Mouse (Mus musculus): ENCODE measurements around the gene Prr13. TPM values are rescaled to one million over a fixed set of nuclear protein-coding genes. Genes with fewer than 3 reads are reported as not detected.

Prr13 gene
- 10 to 100 TPM; 40.2 to 42.7 TPM for total RNA-seq (2021)
- long read RNA-seq, experiment 1, transcript Prr13-201 (5 exons, 1,224 nt): minor isoform, 13 of 46 reads
- long read RNA-seq, experiment 1, transcript Prr13-204 (4 exons, 1,055 nt): major isoform, 23 of 46 reads
- long read RNA-seq, experiment 1, transcript Prr13-205 (4 exons, 1,353 nt): minor isoform, 6 of 46 reads
- long read RNA-seq, experiment 1, partial matches to known transcripts: 0 of 46 reads
- long read RNA-seq, experiment 1, other reads (novel, unspliced or antisense): 2 of 46 reads
- long read RNA-seq, experiment 2, transcript Prr13-204 (4 exons, 1,055 nt): minor isoform, 27 of 70 reads
- long read RNA-seq, experiment 2, transcript Prr13-201 (5 exons, 1,224 nt): major isoform, 32 of 70 reads
- long read RNA-seq, experiment 2, partial matches to known transcripts: 5 of 70 reads
- long read RNA-seq, experiment 2, other reads (novel, unspliced or antisense): 2 of 70 reads

GRCm38 (mm10) chr15:102458904-102459317 is at the start of gene Prr13:
Gene Prr13, plus strand, starts transcription at chr15:102459028.
- H3K4me3 ChIP-seq: peak within 1 kb of the TSS; percentile 66
- TF ChIP-seq CTCF (conservative IDR thresholded peaks at IDR 0.05): peak; percentile 81
- peak within 1 kb of the TSS; percentile 85 for H3K27ac ChIP-seq
- DNase-seq (ENCODE audit: low spot score in 2 of 2): peak; percentile 83 to 91

DNA sequence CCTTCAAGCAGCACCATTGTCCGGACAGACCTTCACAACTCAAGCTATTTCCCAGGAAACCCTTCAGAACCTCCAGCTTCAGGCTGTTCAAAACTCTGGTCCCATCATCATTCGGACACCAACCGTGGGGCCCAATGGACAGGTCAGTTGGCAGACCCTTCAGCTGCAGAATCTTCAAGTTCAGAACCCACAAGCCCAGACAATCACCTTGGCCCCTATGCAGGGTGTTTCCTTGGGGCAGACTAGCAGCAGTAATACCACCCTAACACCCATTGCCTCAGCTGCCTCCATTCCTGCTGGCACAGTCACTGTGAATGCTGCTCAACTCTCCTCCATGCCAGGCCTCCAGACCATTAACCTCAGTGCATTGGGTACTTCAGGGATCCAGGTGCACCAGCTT is 49.5 kb upstream of the Prr13 start:
- no peak for TF ChIP-seq CTCF (conservative IDR thresholded peaks at IDR 0.05)
- DNase-seq (ENCODE audit: low spot score in 2 of 2): no peak

DNA sequence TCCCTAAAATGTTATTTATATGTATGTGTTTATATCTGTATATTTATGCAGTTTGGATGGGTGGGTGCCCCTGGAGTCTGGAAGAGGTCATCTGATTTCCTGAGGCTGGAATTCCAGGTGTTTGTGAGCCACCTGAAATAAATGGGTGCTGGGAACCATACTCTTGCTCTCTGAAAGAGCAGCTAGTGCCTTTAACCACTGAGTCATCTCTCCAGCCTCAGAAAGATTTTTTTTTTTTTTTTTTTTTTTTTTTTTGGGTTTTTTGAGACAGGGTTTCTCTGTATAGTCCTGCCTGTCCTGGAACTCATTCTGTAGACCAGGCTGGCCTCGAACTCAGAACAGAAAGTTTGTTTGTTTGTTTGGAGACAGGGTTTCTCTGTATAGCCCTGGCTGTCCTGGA is 47.8 kb upstream of the Prr13 start:
- TF ChIP-seq CTCF (conservative IDR thresholded peaks at IDR 0.05): no peak
- DNase-seq (ENCODE audit: low spot score in 2 of 2): no peak
- H3K27ac ChIP-seq: no peak overlapping the region

More for the DNA sequence above, 49.5 kb upstream of the Prr13 start:
- Histone ChIP-seq H3K27ac (no peak overlapping the region), H3K4me3 (no peak overlapping the region)

GRCm38 (mm10) chr15:102413687-102414086 is 45.1 kb upstream of the Prr13 start:
- Histone ChIP-seq H3K27ac (no peak overlapping the region), H3K4me3 (no peak overlapping the region)
- TF ChIP-seq CTCF (conservative IDR thresholded peaks at IDR 0.05): no peak
- DNase-seq (ENCODE audit: low spot score in 2 of 2): no peak

More for the DNA sequence above, 47.8 kb upstream of the Prr13 start:
- no peak overlapping the region; the same call in 1 of the 2 replicates for H3K4me3 ChIP-seq

DNA sequence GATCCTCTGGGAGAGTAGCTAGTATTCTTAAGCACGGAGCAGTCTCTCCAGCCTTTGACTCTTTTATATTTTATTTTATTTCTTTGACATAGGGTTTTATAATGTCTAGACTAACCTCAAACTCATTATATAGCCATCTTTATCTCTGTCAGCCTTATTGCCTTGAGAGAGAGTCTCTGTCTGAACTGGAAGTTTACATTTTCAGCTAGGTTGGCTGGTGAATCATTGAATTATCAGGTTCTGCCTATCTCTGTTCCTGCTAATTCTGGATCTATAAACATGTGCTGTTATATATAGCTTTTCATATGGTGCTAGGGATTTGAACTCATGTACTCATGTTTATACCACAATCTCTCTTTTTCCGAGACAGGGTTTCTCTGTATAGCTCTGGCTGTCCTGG is 41.3 kb upstream of the Prr13 start:
- no peak for TF ChIP-seq CTCF (conservative IDR thresholded peaks at IDR 0.05)
- no peak for DNase-seq (ENCODE audit: low spot score in 2 of 2)
- no peak overlapping the region for H3K4me3 ChIP-seq
- H3K27ac ChIP-seq: no peak overlapping the region

DNA sequence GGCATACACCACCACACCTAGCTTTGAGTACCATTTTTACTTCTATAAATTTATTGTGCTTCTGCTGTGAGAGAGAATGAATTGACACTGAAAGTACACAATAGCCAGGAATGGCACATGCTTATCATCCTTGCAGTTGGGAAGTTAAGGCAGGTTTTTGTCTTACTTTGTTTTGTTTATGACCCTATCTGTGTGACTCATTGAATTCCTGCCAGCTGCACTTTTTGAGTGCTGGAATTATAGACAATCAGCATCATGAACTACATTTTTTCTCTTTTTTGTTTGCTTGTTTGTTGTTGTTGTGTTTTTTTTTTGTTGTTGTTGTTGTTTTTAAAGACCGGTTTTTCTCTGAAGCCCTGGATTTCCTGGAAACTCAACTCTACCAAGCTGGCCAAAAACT is 37.8 kb upstream of the Prr13 start:
- TF ChIP-seq CTCF (conservative IDR thresholded peaks at IDR 0.05): no peak
- no peak for DNase-seq (ENCODE audit: low spot score in 2 of 2)
- Histone ChIP-seq H3K27ac (peak overlapping the region; percentile 1; the same call in 1 of the 2 replicates), H3K4me3 (no peak overlapping the region)

GRCm38 (mm10) chr15:102421437-102421836 is 37.4 kb upstream of the Prr13 start:
- DNase-seq (ENCODE audit: low spot score in 2 of 2): peak in 1 of 2 experiments; percentile 54
- TF ChIP-seq CTCF (conservative IDR thresholded peaks at IDR 0.05): peak; percentile 88
- H3K4me3 ChIP-seq: no peak overlapping the region
- no peak overlapping the region for H3K27ac ChIP-seq

DNA sequence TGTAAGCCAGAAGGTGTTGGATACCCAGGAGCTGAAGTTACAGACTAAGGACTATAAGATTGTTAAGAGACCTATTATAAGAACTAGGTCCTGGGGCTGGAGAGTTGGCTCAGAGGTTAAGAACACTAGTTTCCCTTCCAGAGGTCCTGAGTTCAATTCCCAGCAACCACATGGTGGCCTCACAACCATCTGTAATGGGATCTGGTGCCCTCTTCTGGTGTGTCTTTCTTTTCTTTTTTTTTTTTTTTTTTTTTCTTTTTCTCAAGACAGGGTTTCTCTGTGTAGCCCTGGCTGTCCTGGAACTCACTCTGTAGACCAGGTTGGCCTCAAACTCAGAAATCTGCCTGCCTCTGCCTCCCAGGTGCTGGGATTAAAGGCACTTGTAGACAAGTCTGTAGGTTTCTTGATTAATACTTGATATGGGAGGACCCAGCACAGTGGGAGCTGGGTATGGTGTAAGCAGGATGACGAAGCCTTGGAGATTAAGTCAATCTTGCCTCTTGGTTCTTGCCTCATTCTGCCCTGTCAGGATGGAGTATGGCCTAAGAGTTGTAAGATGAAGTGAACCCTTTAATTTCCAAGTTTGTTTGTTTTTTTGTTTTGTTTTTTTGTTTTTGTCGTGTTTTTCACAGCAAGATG is 35.1 kb upstream of the Prr13 start:
- Histone ChIP-seq H3K4me3 (no peak overlapping the region), H3K27ac (no peak overlapping the region)
- no peak for TF ChIP-seq CTCF (conservative IDR thresholded peaks at IDR 0.05)
- no peak for DNase-seq (ENCODE audit: low spot score in 2 of 2)

DNA sequence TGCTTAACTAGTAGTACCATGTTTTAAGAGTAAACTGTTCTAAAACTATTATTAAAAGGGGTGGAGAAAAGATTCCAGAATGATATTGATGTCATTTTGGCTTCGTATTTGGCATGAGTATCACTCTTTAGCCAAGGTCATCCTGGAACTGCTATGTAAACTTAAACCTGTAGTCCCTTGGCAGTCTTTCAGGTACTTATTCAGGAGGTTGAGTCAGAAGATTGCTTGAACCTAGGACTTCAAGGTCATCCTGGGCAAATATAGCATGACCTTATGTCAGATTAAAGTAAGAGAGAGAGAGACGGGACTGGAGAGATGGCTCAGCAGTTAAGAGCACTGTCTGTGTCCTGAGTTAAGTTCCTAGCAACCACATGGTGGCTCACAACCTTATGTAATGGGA is 34.2 kb upstream of the Prr13 start:
- no peak overlapping the region for H3K27ac ChIP-seq
- no peak overlapping the region for H3K4me3 ChIP-seq
- no peak; the same call in 1 of the 2 replicates for TF ChIP-seq CTCF (conservative IDR thresholded peaks at IDR 0.05)
- DNase-seq (ENCODE audit: low spot score in 2 of 2): no peak

DNA sequence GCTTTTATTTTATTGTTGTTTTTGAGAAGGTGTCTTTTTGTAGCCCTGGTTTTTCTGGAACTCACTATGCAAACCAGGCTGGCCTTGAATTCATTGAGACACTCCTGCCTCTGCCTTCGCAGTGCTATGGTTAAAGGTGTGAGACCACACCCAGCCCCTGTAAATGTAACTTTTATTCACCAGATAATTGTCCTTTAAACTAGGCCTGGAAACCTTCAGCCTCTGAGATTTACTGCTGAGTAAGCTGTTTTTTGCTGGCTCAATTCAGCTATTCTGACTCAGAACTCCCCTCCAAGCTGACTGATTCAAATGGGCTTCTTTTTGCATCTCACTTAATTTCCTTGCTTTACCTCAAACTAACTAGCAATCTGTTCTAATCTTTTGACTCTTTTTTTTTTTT is 31.9 kb upstream of the Prr13 start:
- DNase-seq (ENCODE audit: low spot score in 2 of 2): no peak
- Histone ChIP-seq H3K27ac (no peak overlapping the region), H3K4me3 (no peak overlapping the region)
- no peak for TF ChIP-seq CTCF (conservative IDR thresholded peaks at IDR 0.05)

GRCm38 (mm10) chr15:102432046-102432445 is 26.8 kb upstream of the Prr13 start:
- DNase-seq (ENCODE audit: low spot score in 2 of 2): no peak
- TF ChIP-seq CTCF (conservative IDR thresholded peaks at IDR 0.05): no peak
- H3K4me3 ChIP-seq: no peak overlapping the region

GRCm38 (mm10) chr15:102433173-102433572 is 25.7 kb upstream of the Prr13 start:
- H3K4me3 ChIP-seq: no peak overlapping the region
- TF ChIP-seq CTCF (conservative IDR thresholded peaks at IDR 0.05): no peak
- H3K27ac ChIP-seq: no peak overlapping the region
- no peak for DNase-seq (ENCODE audit: low spot score in 2 of 2)

More at GRCm38 (mm10) chr15:102432046-102432445, 26.8 kb upstream of the Prr13 start:
- H3K27ac ChIP-seq: no peak overlapping the region

- peak; percentile 71 to 91 for DNase-seq (ENCODE audit: low spot score in 2 of 2)
- peak; percentile 97 for TF ChIP-seq CTCF (conservative IDR thresholded peaks at IDR 0.05)
- Histone ChIP-seq H3K4me3 (no peak overlapping the region), H3K27ac (no peak overlapping the region)
Measured at GRCm38 (mm10) chr15:102442490-102442889, 16.3 kb upstream of the Prr13 start.

All from layer of hippocampus, adult 2 months (tissue).